Mouse (Mus musculus): ENCODE results near the gene Abl1.

DNA sequence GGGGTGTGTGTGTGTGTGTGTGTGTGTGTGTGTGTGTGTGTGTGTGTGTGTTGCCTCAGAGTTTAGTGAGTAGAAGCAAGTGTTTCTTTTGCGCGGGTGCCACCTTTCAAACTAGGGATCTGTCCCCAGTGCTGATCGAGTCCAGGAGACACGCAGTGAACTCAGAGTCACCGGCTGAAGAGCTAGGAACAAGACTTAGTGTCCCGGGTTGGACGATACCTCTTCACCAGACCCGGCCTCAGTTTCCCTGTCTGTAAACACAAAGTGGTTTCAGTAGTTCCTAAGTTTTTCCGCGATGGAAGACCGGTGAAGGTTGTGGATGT is 46.7 kb upstream of the Abl1 start:
- no peak for TF ChIP-seq CTCF (IDR thresholded peaks at IDR 0.05; ENCODE audit: control insufficient read depth, insufficient read depth, low read length)
- no peak for TF ChIP-seq POLR2A (IDR thresholded peaks at IDR 0.05; ENCODE audit: borderline replicate concordance, control insufficient read depth, low read depth, low read length)
